Mouse (Mus musculus): ENCODE data around the gene Nos1.

DNA sequence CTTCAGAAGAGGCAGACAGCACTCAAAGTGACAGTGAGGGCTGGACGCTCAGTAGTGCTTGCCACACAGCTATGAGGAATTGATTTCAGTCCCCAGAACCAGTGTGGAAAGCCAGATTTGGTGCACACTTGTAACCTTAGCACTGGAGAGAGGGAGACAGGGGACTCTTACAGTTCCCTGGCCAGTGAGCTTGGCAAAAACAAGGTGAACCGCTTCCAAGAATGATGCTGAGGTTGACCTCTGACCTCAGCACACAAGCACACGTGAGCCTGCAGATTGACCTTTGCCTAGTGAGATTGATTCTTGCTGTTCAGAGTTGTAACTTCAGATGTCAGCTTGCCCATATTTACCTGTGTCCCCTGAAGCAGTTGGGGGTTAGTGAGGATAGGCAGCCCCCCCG is 205.5 kb downstream of the Nos1 start:
- TF ChIP-seq CTCF (IDR thresholded peaks at IDR 0.05; ENCODE audit: insufficient read depth, low read length) (no peak), POLR2A (IDR thresholded peaks at IDR 0.05; ENCODE audit: borderline replicate concordance, extremely low read depth, low read depth, low read length) (no peak)

Measured in lung, adult 2 months (tissue).